Mouse (Mus musculus): Measurements from ENCODE around the gene Misp.

Misp gene

DNA sequence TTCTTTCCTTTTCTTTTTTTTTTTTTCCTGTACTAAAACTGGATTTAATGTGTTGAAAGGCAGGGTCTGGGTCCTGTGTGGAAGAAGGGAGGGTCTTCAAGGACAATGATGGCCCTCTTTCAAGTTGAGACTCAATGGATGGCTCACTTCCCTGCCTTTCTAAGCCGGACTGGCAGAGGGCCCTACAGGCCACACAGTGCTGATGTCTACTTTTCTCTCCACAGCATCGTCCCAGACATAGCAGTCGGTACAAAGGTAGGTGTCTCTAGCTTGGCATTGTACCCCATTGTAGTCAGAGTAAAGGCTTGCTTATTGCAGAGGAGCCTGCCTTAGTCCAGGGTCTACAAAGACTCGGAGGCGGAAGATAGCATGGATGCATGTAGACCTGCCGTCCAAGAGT is 35.5 kb downstream of the Misp start:
- no peak for DNase-seq

DNA sequence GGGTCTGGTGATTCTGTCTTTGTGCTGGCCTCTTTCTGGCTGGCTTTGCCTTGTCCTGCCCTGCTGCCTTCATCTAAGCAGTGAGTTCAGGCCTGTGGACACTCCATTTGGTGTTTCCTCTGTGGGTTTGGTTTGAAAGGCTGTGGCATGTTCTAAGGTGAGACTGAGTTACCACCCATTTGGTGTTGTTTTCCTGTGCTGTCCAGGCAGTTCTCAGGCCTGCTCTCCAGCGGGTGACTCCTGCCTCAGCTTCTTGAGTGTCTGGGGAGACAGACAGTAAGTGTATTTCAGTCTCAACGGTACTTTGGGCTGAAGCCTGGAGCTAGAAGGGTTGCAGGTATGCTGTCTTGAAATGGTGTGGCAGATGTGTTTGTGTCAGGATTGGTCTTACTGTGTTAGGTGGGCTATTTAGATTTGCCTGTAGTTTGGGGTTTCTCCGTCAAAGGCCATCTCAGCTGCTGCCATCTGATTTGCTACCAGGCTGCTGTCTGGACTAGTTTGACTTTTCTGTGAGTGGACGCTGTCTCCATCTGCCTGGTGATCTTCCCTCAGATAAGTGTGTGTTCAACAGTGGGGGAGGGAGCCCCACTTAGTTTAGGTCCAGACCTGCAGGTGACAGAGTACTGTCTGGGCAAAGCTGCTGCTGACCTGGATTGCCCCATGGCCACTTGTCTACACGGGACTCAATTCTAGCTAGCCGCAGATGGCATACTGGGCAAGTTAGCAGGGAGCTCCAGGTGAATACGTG is 36.1 kb downstream of the Misp start:
- no peak for DNase-seq

DNA sequence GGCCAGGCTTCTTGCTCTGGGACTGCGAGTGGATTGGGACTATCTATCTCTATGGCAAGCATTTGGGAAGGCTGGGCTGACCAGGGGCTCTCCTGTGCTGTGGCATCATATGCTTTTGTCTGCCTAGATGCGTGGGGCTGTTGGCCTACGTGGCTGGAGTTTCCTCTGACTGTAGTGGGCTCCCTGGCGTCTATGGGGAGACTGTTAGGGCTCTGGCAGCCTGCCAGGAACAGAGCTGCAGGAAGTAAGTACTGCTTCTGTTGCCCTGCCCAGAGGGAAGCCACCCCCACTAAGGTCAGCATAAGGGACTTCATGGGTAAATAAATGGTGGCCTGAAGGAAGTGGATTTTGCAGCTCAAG is 36.6 kb downstream of the Misp start:
- DNase-seq, result peak; percentile 86

DNA sequence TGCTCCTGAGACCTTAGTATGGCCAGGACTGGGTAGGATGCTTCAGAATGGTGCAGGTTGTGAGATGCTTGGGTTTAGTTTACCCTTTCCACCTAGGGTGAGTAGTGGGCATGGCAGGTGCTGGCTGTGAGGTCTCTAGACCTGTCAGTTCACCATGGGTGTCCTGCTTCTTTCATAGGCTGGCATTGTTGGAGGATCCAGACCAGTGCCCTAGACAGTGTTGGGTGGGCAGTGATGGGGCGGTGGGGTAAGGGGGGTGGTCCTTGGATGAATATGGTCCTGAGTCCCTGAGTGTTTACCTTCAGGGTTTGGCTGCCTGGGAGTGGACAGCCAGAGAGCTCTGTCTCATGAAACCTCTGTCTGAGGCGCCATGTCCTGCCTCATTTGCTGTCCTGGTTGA is 37.1 kb downstream of the Misp start:
- DNase-seq, result no peak

DNA sequence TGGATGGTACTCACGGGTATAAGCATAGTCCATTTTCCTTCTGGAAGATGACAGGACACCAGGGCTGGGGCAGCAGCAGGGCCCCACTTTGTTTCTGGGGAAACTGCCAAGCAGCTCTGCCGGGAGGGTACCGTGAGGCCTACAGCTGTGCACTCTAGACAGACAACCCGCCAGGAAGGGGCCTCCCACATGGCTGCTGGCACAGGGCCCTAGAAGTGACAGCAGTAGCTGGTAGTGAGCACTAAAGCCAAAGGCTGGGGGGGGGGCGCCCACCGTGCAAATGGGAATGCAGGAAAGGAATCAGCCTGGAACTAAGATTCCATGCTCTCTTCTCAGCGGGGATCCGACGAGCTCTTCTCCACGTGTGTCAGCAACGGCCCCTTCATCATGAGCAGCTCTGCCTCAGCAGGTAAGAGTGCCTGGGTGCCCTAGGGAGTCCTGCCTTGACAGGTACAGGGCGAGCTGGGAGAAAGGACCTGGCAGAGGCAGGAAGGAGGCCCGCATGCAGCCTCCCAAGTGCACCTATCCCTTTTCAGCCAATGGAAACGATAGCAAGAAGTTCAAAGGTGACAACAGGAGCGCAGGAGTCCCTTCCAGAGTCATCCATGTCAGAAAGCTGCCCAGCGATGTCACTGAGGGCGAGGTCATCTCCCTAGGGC is 37.8 kb downstream of the Misp start:
- peak; percentile 73 for DNase-seq

DNA sequence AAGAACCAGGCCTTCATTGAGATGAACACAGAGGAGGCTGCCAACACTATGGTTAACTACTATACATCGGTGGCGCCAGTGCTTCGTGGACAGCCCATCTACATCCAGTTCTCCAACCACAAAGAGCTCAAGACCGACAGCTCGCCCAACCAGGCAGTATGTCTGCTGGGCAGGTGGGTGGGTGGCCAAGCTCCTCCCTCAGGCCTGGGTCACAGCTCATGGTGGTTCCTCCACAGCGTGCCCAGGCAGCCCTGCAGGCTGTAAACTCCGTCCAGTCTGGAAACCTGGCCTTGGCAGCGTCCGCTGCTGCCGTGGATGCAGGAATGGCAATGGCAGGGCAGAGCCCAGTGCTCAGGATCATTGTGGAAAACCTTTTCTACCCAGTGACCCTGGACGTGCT is 38.3 kb downstream of the Misp start:
- DNase-seq, result no peak

DNA sequence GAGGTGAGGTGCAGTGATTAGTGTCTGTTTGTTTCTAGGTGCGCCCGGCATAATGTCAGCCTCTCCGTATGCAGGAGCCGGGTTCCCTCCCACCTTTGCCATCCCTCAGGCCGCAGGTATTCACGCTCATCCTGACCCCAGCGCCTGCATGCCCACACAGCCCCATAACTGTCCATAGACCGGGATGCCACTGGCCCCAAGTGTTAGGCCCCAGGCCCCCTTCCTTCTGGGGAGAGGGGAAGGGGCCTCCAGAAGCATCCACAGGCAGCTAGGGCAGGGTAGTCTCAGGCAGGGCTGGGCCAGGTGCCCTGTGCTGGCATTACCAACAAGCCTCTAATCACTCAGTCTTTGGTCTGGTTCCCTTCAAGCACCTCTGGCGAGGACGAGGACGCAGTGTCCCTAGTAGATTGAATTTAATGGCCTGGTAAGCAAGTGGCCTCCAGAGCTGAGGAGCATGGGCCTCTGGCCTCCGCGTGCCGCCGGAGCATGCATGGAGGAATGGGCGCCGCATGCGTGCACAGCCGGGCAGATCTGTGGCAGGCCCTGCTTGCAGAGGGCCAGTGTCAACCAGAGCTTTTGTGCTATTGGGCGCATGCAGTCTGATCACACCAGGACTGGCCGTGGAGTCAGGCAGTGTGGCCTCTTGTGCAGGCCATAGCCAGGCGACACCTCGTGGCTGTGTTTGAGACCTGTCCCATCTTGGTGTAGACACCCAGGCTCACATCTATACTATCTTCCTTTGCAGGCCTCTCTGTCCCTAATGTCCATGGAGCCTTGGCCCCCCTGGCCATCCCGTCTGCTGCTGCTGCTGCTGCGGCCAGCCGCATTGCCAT is 39.5 kb downstream of the Misp start:
- DNase-seq, result no peak

DNA sequence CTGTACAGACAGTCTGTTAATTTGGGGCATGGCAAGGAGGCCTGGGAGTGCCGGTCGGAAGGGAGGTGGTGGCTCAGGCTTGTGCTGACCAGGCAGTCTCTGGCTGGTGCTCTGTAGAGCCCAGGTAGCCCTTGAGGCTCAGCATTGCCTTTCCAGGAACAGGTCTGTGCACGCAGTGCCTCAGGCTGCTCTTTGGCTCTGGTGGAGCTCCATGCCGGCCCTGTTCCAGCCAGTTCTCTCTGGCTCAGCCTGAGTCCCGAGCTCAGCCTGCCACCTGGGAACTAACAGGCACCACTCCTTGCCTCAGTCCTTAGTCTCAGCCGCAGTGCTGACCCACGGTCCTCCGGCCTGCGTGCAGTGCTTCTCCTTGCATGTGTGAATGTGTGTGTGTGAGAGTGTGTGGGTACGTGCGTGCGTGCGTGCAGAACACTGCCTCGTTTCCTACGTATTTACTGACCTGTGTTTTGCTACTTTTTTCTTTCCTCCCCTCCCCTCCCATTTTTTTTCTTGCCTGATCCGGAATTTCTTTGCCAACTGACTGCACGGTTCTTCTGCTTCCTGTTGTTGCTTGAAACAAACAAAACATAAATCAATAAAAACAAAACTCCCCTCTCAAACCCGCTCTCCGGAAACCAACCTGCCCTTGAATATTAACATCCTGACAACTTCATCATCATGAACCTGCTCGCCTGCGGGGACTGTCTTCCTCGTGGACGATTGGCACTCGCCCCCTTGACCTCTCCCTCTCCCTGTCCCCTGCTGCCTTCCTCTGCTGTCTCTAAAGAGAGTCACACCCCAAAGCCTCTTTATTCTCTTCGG is 40.6 kb downstream of the Misp start:
- no peak for DNase-seq

DNA sequence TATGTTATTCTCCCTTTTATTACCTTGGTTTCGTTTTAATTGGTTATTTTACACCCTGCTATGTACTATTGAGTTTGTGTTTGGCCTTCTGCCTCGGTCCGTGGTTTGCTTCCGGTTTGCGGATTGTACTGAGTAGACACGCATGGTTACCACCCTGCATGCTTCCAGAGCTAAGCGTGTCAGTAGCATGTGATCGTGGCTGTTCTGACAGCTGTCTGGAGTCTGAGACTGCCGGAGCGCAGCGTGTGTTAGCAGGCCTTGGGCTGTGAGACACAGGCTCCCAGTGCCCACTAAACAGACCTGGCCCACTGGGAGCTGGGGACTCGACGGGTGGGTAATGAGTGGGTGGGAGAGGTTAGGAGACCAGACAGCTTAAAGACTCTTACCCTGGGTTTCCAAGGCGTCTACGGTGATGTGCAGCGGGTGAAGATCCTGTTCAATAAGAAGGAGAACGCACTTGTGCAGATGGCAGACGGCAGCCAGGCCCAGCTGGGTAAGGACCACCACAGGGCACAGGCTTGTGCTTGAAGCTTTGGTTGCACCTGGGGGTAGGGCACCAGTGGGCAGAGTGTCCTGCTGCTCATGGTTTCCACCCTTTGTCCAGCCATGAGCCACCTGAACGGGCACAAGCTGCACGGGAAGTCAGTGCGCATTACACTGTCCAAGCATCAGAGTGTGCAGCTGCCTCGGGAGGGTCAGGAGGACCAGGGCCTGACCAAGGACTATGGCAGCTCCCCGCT is 41.4 kb downstream of the Misp start:
- no peak for DNase-seq

DNA sequence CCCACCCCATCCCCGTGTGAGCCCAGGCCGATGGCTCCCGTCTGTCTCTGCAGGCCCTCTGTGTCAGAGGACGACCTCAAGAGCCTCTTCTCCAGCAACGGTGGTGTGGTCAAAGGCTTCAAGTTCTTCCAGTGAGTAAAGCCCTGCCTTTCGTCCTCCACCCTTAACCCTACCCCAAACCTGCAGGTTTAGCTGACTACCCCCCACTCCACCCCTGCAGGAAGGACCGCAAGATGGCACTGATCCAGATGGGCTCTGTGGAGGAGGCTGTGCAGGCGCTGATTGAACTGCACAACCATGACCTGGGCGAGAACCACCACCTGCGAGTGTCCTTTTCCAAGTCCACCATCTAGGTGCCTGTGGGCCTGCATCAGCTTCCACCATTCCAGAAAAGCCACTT is 42.1 kb downstream of the Misp start:
- no peak for DNase-seq

DNA sequence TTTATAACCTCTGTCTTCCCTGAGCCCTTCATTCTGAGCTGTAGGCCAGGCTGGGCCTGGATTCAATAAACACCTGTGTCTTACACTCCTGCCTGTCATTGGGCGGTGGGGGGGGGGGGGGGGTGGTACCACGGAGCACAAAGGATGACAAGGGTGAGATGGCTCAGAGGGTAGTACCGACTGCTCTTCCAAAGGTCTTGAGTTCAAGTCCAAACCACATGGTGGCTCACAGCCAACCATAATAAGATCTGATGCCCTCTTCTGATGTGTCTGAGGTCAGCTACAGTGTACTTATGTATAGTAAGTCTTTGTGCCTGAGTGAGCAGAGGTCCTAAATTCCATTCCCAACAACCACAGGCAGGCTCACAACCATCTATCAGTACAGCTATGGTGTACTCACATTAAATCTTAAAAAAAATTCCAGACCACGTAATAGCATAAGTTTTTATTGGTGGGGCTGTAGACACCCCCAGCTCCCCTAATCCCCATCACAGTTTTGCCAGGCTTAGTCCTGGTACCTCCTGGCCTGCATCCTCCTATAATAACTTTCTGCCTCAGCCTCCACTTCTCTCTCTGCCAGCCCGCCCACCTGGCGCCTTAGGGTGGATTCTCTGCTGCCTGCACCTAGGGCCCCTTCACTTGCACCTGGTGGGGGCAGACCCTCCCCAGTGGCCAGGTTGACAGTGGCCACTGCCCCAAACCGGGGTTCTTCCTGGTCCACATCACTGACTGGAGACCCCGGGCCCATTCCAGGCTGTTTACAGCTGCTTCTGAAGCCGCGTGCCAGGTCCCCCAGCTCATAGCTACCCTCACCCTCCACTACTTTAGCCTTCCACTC is 43.8 kb downstream of the Misp start:
- DNase-seq, result no peak

DNA sequence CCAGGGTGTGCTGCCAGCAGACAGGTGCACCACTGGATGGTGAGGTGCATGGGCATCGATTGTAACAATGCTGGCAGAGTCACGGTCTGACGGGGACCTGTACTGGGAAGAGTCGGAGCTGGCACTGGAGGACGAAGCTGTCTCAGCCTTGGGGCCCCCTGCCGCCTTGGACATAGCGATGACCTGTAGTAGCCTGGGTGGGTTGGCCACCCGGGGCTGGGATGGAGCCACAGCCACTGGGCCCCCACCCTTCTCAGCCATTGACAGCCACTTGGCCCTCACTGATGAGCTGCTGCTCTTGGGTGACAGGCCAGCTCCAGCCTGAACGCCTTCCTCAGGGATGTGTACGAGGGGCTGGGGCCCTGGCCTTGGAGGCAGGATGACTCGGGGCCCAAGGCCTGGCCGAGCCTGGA is 44.4 kb downstream of the Misp start:
- no peak for DNase-seq

DNA sequence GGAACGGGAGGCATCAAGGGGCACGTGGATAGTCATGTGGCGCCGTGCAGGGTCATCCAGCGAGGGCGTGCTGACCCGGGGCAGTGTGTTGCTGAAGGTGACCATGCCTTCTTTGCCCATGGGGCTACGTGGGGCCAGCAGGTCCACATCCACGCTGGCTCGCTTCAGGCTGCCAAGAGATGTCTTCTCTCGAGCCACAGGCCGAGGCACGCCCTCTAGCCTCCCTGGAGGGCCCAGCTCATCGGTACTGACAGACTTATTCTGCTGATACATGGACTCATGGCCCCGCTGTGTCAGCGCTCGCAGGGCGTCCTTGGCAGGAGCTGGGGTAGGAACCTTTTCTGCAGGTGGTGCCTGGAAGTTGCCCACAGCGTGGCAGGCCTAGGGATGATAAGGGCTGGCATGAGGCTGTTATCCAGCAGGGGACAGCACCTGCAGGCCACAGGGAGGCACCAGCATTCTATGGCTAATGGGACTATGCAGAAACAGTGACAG is 45.1 kb downstream of the Misp start:
- DNase-seq, result no peak

DNA sequence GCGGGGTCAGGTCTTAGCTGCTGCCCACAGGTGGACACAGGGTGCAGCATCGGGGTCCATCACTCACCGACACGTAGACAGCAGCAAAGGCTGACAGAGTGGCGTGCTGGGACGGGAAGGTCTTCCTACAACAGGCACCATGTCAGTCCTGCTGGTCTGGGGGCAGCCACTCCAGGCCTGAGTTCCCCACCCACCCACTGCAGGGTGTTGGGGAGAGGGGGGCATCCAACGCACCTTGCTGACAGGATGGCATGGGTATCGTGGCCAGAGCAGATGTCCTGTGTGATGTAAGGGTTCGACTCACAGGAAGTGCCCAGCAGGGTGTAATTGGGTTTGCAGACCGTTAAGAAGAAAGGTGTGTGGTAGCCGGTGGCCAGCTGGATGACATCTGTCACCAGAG is 45.8 kb downstream of the Misp start:
- no peak for DNase-seq

DNA sequence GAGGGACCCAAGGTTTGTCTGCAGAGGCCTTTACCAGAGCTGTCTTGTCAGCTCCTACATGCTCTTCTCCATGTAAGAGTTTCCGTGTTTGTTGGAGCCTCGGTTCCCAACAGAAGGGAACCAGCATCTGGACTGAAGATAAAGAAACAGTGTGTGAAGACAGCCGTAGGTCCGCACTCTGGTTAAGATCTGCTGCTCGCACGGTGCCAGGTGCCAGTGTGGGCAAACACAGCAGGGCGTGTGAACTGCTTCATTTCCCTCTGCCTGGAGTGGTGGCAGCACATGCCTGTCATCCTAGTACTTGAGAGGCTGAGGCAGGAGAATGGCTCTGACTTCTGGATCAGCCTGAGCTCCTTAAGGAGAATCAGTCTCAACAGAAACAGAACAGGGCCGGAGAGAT is 51.1 kb downstream of the Misp start:
- no peak for DNase-seq

DNA sequence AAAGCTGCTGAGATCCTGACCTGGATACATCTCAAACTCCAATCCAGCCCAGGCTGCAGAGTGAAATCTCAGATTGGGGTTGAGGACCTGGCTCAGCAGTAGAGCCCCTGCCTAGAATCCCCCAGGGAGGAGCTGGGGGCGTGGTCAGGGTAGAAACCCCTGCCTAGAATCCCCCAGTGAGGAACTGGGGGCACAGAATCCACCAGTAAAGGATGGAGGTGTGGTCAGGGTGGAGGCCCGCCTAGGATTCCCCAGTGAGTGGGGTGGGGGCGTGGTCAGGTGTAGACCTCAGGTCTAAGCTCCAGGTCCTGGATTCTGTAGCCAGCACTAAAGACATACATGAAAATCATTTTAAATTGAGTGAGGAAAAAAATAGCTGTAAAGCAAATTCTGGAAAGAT is 52.1 kb downstream of the Misp start:
- no peak for DNase-seq

DNA sequence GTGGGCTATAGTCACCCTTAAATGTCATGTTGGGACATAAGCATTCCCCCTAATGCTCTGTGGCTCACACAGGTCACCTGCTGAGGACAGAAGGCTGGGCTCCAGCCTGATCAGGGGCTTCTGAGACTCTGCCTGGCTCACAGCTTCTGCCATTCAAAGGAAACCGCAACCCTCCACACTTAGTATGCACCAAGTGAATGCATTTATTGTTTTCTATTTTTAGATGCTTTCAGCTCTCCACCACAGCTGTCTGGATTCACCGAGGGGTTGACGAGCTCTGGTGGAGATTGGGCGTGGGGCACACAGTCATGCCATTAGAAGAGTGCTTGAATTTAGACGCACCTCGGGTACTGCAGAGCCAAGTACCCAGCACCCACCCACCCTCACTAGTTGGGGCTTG is 52.5 kb downstream of the Misp start:
- DNase-seq, result no peak

DNA sequence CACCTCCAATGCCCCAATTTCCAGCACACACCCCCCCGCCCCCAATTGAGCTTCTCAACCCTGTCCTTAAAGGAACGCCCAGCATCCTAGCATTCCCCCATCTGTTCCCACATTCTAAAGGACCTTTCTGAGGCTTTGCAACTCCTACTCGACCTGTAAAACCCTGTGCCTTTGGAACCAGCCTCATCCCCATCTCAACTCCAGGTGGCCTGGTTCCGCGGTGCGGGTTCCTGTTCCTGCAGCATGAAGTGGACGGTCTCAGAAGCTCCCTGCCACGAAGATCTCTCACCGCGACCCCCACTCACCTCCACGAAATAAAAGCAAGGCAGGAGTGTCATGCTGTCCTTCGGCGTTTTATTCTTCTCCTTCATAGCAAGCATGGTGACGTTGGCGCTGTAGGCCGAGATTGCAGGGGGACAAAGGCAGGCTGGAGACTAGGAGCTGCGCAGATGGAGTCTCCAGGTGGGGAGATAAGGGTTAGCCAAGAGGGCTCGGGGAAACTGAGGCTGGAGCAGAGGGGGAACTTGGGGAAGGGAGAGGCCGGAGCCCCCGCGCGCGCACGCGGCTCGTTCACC is 53.0 kb downstream of the Misp start:
- no peak for DNase-seq

DNA sequence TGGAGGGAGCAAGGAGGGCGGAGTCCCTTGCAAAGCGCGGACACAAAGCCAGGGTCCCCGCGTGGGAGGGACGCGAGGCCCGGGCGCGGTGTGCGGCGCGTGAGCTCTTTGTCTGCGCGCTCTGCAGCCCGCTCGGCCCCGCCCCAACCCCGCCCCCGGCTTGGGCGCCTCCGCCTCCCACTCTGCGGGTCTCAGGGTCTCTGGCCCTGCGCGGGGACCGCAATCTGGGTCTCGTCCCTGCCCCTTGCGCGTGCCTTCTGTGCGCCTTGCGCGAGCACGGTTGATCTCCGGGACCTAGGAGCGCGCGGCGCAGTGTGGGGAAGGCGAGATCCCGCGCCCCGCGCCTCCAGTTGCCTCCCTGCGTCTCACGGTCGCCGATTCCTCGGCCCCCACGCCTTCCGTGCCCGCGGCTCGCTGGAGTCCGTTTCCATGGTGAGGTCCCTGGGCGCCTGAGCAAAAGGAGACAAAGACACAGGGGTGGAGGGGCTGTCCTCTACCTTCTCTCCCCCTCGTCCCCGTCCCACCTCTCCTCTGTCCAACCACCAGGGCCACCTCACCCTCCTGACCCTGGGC is 53.6 kb downstream of the Misp start, which contains the start of the genes Prtn3 and Plppr3:
Prtn3 (plus strand) TSS at position 187 of the 573 bp plus-strand sequence.
Plppr3 (minus strand) TSS at position 345 of the 573 bp plus-strand sequence.
- no peak for DNase-seq

DNA sequence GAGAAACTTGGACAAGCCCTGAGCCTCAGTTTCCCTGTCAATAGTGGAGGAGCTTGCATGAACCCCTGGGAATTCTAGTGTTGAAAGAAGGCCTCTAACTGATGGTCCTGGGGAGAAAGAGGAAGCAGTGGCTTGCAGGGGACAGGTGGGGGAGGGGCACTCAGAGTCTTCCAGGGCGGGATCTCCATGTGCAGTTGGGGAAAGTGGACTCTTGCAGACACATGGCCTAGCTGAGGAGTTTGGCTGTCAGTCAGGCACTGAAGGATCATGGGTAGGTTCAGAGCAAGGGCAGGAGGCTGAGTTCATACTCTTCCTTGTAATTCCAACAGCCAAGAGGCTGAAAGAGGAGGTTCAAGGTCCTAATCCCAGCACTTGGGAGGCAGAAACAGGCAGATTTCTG is 56.4 kb downstream of the Misp start:
- DNase-seq, result no peak

Measured in lung, postnatal 14 days (tissue).